11 mouse cellular contexts compared by ENCODE assay signal in the genomic region with DNA sequence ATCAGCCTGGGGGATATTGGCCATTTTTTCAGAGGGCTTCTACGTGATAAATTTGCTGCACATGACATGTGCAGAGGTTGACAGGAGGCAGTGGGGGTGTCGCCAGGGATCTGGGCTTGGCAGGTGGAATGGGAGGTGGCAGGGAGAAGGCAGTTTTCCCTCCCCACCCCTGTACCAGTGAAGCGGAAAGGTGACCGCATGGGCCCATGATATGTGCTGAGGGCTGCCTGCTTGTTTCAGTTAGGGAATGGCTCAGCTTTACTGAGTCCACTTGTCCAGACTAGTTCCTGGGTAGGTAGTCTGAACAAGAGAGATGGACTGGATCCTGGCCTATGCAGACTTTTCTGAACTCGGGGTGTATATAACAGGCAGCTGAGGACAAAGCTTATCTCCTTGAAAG. TPM values are rescaled to one million over a fixed set of nuclear protein-coding genes. Genes with fewer than 3 reads are reported as not detected.
DNase-seq lines count a peak whose midpoint lies in the region; ATAC-seq and TF ChIP-seq lines count a peak whose summit lies in the region.
"Had no signal": no experiment of that assay in that cellular context is flagged by ENCODE, and none has a peak within 500 bp of the region (broad histone marks: within the 10 kb centered on the region; RNA-seq: fewer than 3 reads in every experiment).

No protein-coding gene starts in this region.

- no peaks in the 10 kb centered on the region for H3K9me3 ChIP-seq in hindbrain, postnatal 0 days (ENCODE audit: low read length)
- no peaks in the 10 kb centered on the region for H3K9me3 ChIP-seq in hindbrain, embryonic 14.5 days (ENCODE audit: control insufficient read depth, low read length)
- no peaks in the 10 kb centered on the region for H3K9me3 ChIP-seq in intestine, postnatal 0 days (ENCODE audit: control insufficient read depth)
- H3K9me3 ChIP-seq in limb, embryonic 14.5 days (ENCODE audit: control insufficient read depth, low read length): no peaks in the 10 kb centered on the region
- no peaks in the 10 kb centered on the region for H3K9me3 ChIP-seq in liver, postnatal 0 days (ENCODE audit: low read length)
- H3K9me3 ChIP-seq: liver, embryonic 13.5 days had no signal

- H3K27ac ChIP-seq in hindbrain, postnatal 0 days: 0 out of 2 replicates have a peak overlapping the region, but pooled peaks have one; percentile 26
- H3K27ac ChIP-seq in hindbrain, embryonic 14.5 days: no peak overlapping the region
- peak overlapping the region; percentile 49; the same call in 1 of the 2 replicates for H3K27ac ChIP-seq in cortical plate, adult 2 months (ENCODE audit: insufficient read depth, low read length)
- peak overlapping the region; percentile 66; the same call in 1 of the 2 replicates for H3K27ac ChIP-seq in intestine, postnatal 0 days (ENCODE audit: low read depth, low read length)
- H3K27ac ChIP-seq in limb, embryonic 14.5 days (replicated peaks; ENCODE audit: low read depth, low read length): 0 out of 2 replicates have a peak overlapping the region, but pooled peaks have one; percentile 55
- H3K27ac ChIP-seq in liver, postnatal 0 days (ENCODE audit: low read depth): no peak overlapping the region
- H3K27ac ChIP-seq: liver, embryonic 13.5 days had no signal

- no peak overlapping the region for H3K4me3 ChIP-seq in hindbrain, postnatal 0 days (ENCODE audit: low read length)
- no peak overlapping the region for H3K4me3 ChIP-seq in hindbrain, embryonic 14.5 days (replicated peaks; ENCODE audit: low read length)
- no peak overlapping the region for H3K4me3 ChIP-seq in cortical plate, adult 2 months (ENCODE audit: insufficient read depth, low read length)
- no peak overlapping the region for H3K4me3 ChIP-seq in intestine, postnatal 0 days (ENCODE audit: low read depth, low read length)
- H3K4me3 ChIP-seq in limb, embryonic 14.5 days (replicated peaks; ENCODE audit: low read length): no peak overlapping the region
- no peak overlapping the region for H3K4me3 ChIP-seq in liver, postnatal 0 days (ENCODE audit: low read depth, low read length)
- H3K4me3 ChIP-seq: liver, embryonic 13.5 days had no signal

- WGBS in hindbrain, postnatal 0 days: 77% methylated on average over 5 of the region's 5 CpGs
- 74% methylated on average over 5 of the region's 5 CpGs for WGBS in hindbrain, embryonic 14.5 days
- WGBS in intestine, postnatal 0 days: 83% methylated on average over 5 of the region's 5 CpGs
- WGBS in limb, embryonic 14.5 days: 87% methylated on average over 5 of the region's 5 CpGs
- WGBS in liver, postnatal 0 days (ENCODE audit: insufficient replicate concordance): 73% methylated on average over 5 of the region's 5 CpGs

- 0 out of 2 replicates have a peak overlapping the region, but pooled peaks have one; percentile 28 for H3K9ac ChIP-seq in hindbrain, postnatal 0 days (replicated peaks; ENCODE audit: low read length)
- H3K9ac ChIP-seq in hindbrain, embryonic 14.5 days: no peak overlapping the region
- no peak overlapping the region for H3K9ac ChIP-seq in intestine, postnatal 0 days (ENCODE audit: low read depth, low read length)
- H3K9ac ChIP-seq in limb, embryonic 14.5 days (ENCODE audit: low read depth, low read length, severe bottlenecking): no peak overlapping the region
- no peak overlapping the region for H3K9ac ChIP-seq in liver, postnatal 0 days (replicated peaks)
- H3K9ac ChIP-seq: liver, embryonic 13.5 days had no signal

- DNase-seq in hindbrain, postnatal 0 days (ENCODE audit: low spot score): no peak
- no peak for DNase-seq in hindbrain, embryonic 14.5 days (ENCODE audit: low spot score)
- DNase-seq in limb, embryonic 14.5 days (ENCODE audit: low spot score): no peak
- DNase-seq in liver, postnatal 0 days: no peak
- no peak for DNase-seq in ovary, postnatal 10 days (ENCODE audit: low spot score)
- DNase-seq: adrenal gland, postnatal 36 days; liver, embryonic 13.5 days had no signal

- TF ChIP-seq POLR2A in cortical plate, adult 2 months (IDR thresholded peaks at IDR 0.05; ENCODE audit: extremely low read depth, insufficient read depth, low read length): no peak
- no peak for TF ChIP-seq POLR2A in limb, embryonic 14.5 days (IDR thresholded peaks at IDR 0.05; ENCODE audit: borderline replicate concordance, extremely low read depth, insufficient read depth, insufficient read length)

- no peak for ATAC-seq in hindbrain, postnatal 0 days
- no peak for ATAC-seq in hindbrain, embryonic 14.5 days (ENCODE audit: low FRiP score)
- no peak; the same call in 1 of the 2 replicates for ATAC-seq in intestine, postnatal 0 days
- no peak for ATAC-seq in limb, embryonic 14.5 days (ENCODE audit: low FRiP score, low read depth)
- ATAC-seq in liver, postnatal 0 days: no peak
- ATAC-seq: midbrain, embryonic 16.5 days had no signal

- H3K4me2 ChIP-seq in hindbrain, postnatal 0 days (ENCODE audit: low read depth, low read length): no peak overlapping the region
- no peak overlapping the region for H3K4me2 ChIP-seq in hindbrain, embryonic 14.5 days (replicated peaks)
- no peak overlapping the region for H3K4me2 ChIP-seq in intestine, postnatal 0 days (replicated peaks; ENCODE audit: low read depth)
- H3K4me2 ChIP-seq in limb, embryonic 14.5 days (replicated peaks; ENCODE audit: low read depth, low read length, severe bottlenecking): no peak overlapping the region
- H3K4me2 ChIP-seq in liver, postnatal 0 days (ENCODE audit: low read depth, low read length): no peak overlapping the region
- H3K4me2 ChIP-seq: heart, embryonic 11.5 days; liver, embryonic 13.5 days had no signal

- no peak for TF ChIP-seq CTCF in hindbrain, postnatal 0 days (IDR thresholded peaks at IDR 0.05; ENCODE audit: low read depth)
- no peak for TF ChIP-seq CTCF in cortical plate, adult 2 months (IDR thresholded peaks at IDR 0.05; ENCODE audit: extremely low read depth, insufficient read depth, low read length)
- TF ChIP-seq CTCF in intestine, postnatal 0 days (IDR thresholded peaks at IDR 0.05; ENCODE audit: low read depth): no peak
- TF ChIP-seq CTCF in liver, postnatal 0 days (IDR thresholded peaks at IDR 0.05; ENCODE audit: low read depth): no peak

- H3K27me3 ChIP-seq in hindbrain, postnatal 0 days (ENCODE audit: insufficient read depth, low read length): no peaks in the 10 kb centered on the region
- H3K27me3 ChIP-seq in hindbrain, embryonic 14.5 days (ENCODE audit: control insufficient read depth, insufficient read depth, low read length): no peaks in the 10 kb centered on the region
- H3K27me3 ChIP-seq in intestine, postnatal 0 days (replicated peaks; ENCODE audit: control insufficient read depth, insufficient read depth, low read length): no peaks in the 10 kb centered on the region
- H3K27me3 ChIP-seq in limb, embryonic 14.5 days (ENCODE audit: control insufficient read depth, insufficient read depth, low read length): no peaks in the 10 kb centered on the region
- H3K27me3 ChIP-seq in liver, postnatal 0 days (ENCODE audit: insufficient read depth, low read length): no peaks in the 10 kb centered on the region
- H3K27me3 ChIP-seq: liver, embryonic 13.5 days had no signal

- peaks cover 3% of the 10 kb centered on the region; the same call in 1 of the 2 replicates for H3K36me3 ChIP-seq in hindbrain, postnatal 0 days (ENCODE audit: insufficient read depth, low read length)
- H3K36me3 ChIP-seq in hindbrain, embryonic 14.5 days (replicated peaks; ENCODE audit: control insufficient read depth, insufficient read depth): peaks cover 33% of the 10 kb centered on the region
- peaks cover 8% of the 10 kb centered on the region for H3K36me3 ChIP-seq in intestine, postnatal 0 days (ENCODE audit: control insufficient read depth, insufficient read depth)
- no peaks in the 10 kb centered on the region for H3K36me3 ChIP-seq in limb, embryonic 14.5 days (ENCODE audit: control insufficient read depth, insufficient read depth, low read length)
- no peaks in the 10 kb centered on the region; the same call in 1 of the 2 replicates for H3K36me3 ChIP-seq in liver, postnatal 0 days (replicated peaks; ENCODE audit: insufficient read depth, low read length)
- H3K36me3 ChIP-seq: liver, embryonic 13.5 days had no signal

- no peak for TF ChIP-seq EP300 in liver, postnatal 0 days (IDR thresholded peaks at IDR 0.05; ENCODE audit: low read depth)

- H3K4me1 ChIP-seq in hindbrain, postnatal 0 days (ENCODE audit: insufficient read depth, low read length): no peaks in the 10 kb centered on the region; the same call in none of the 2 replicates
- peaks cover 27% of the 10 kb centered on the region; the same call in 1 of the 2 replicates for H3K4me1 ChIP-seq in hindbrain, embryonic 14.5 days (replicated peaks; ENCODE audit: control insufficient read depth, insufficient read depth, low read length)
- peaks cover 5% of the 10 kb centered on the region for H3K4me1 ChIP-seq in cortical plate, adult 2 months (ENCODE audit: control insufficient read depth, insufficient read depth, low read length)
- H3K4me1 ChIP-seq in intestine, postnatal 0 days (replicated peaks; ENCODE audit: control insufficient read depth, insufficient read depth, low read length): peaks cover 10% of the 10 kb centered on the region; the same call in 1 of the 2 replicates
- H3K4me1 ChIP-seq in limb, embryonic 14.5 days (ENCODE audit: control insufficient read depth, insufficient read depth, low read length): peaks cover 16% of the 10 kb centered on the region
- peaks cover 22% of the 10 kb centered on the region for H3K4me1 ChIP-seq in liver, postnatal 0 days (ENCODE audit: insufficient read depth)

RNA-seq across cellular contexts. Expression of a gene that starts 19.8 kb away (rescaled TPM):
- total RNA-seq in hindbrain, postnatal 0 days (2014; rRNA removed): 31.3 and 36.2 TPM in 2 replicates
- polyA plus RNA-seq in hindbrain, postnatal 0 days (2015; fragmentation: Nextera tagmentation; extraction: Ambion mirVana): 17.2 and 17.8 TPM in 2 replicates
- 13.8 and 15.2 TPM in 2 replicates for polyA plus RNA-seq in hindbrain, embryonic 14.5 days (2014; fragmentation: Nextera tagmentation; extraction: Ambion mirVana)
- 32.0 and 34.3 TPM in 2 replicates for polyA plus RNA-seq in cortical plate, adult 2 months (2012; rRNA removed)
- polyA plus RNA-seq in intestine, postnatal 0 days (2015; fragmentation: Nextera tagmentation; extraction: Ambion mirVana): 46.4 and 59.5 TPM in 2 replicates
- 5.8 and 6.8 TPM in 2 replicates for polyA plus RNA-seq in limb, embryonic 14.5 days (2012; rRNA removed)
- 3.5 and 3.8 TPM in 2 replicates for polyA plus RNA-seq in limb, embryonic 14.5 days (2014; fragmentation: Nextera tagmentation; extraction: Ambion mirVana)
- 5.9 and 7.2 TPM in 2 replicates for polyA plus RNA-seq in liver, postnatal 0 days (2015; fragmentation: Nextera tagmentation; extraction: Ambion mirVana)

RNA-seq across cellular contexts. Expression of a gene that starts 36.6 kb away (rescaled TPM):
- 90.7 and 91.4 TPM in 2 replicates for total RNA-seq in hindbrain, postnatal 0 days (2014; rRNA removed)
- 95.9 and 109 TPM in 2 replicates for polyA plus RNA-seq in hindbrain, postnatal 0 days (2015; fragmentation: Nextera tagmentation; extraction: Ambion mirVana)
- 136 and 159 TPM in 2 replicates for polyA plus RNA-seq in hindbrain, embryonic 14.5 days (2014; fragmentation: Nextera tagmentation; extraction: Ambion mirVana)
- 259 TPM in 2 replicates for polyA plus RNA-seq in cortical plate, adult 2 months (2012; rRNA removed)
- polyA plus RNA-seq in intestine, postnatal 0 days (2015; fragmentation: Nextera tagmentation; extraction: Ambion mirVana): 160 and 161 TPM in 2 replicates
- polyA plus RNA-seq in limb, embryonic 14.5 days (2012; rRNA removed): 75.7 and 80.3 TPM in 2 replicates
- 78.6 and 80.4 TPM in 2 replicates for polyA plus RNA-seq in limb, embryonic 14.5 days (2014; fragmentation: Nextera tagmentation; extraction: Ambion mirVana)
- polyA plus RNA-seq in liver, postnatal 0 days (2015; fragmentation: Nextera tagmentation; extraction: Ambion mirVana): 30.1 and 36.7 TPM in 2 replicates

RNA-seq across cellular contexts. Expression of a gene that starts 38.0 kb away (rescaled TPM):
- total RNA-seq in hindbrain, postnatal 0 days (2014; rRNA removed): 3.3 and 3.7 TPM in 2 replicates
- 3.5 and 3.6 TPM in 2 replicates for polyA plus RNA-seq in hindbrain, postnatal 0 days (2015; fragmentation: Nextera tagmentation; extraction: Ambion mirVana)
- polyA plus RNA-seq in hindbrain, embryonic 14.5 days (2014; fragmentation: Nextera tagmentation; extraction: Ambion mirVana): 3.5 and 4.2 TPM in 2 replicates
- 2.7 and 3.2 TPM in 2 replicates for polyA plus RNA-seq in cortical plate, adult 2 months (2012; rRNA removed)
- polyA plus RNA-seq in intestine, postnatal 0 days (2015; fragmentation: Nextera tagmentation; extraction: Ambion mirVana): 2.8 and 3.2 TPM in 2 replicates
- polyA plus RNA-seq in limb, embryonic 14.5 days (2012; rRNA removed): 8.5 and 11.2 TPM in 2 replicates
- polyA plus RNA-seq in limb, embryonic 14.5 days (2014; fragmentation: Nextera tagmentation; extraction: Ambion mirVana): 5.4 and 6.0 TPM in 2 replicates
- 3.1 TPM in 2 replicates for polyA plus RNA-seq in liver, postnatal 0 days (2015; fragmentation: Nextera tagmentation; extraction: Ambion mirVana)

RNA-seq across cellular contexts. Expression of a gene that starts 41.4 kb away (rescaled TPM):
- total RNA-seq in hindbrain, postnatal 0 days (2014; rRNA removed): 3.9 and 6.6 TPM in 2 replicates
- 7.3 and 7.6 TPM in 2 replicates for polyA plus RNA-seq in hindbrain, postnatal 0 days (2015; fragmentation: Nextera tagmentation; extraction: Ambion mirVana)
- polyA plus RNA-seq in hindbrain, embryonic 14.5 days (2014; fragmentation: Nextera tagmentation; extraction: Ambion mirVana): 2.8 and 3.1 TPM in 2 replicates
- 2.8 TPM in 2 replicates for polyA plus RNA-seq in cortical plate, adult 2 months (2012; rRNA removed)
- polyA plus RNA-seq in intestine, postnatal 0 days (2015; fragmentation: Nextera tagmentation; extraction: Ambion mirVana): 6.8 and 6.9 TPM in 2 replicates
- 0.98 and 0.99 TPM in 2 replicates for polyA plus RNA-seq in limb, embryonic 14.5 days (2012; rRNA removed)
- 0.36 and 0.58 TPM in 2 replicates for polyA plus RNA-seq in limb, embryonic 14.5 days (2014; fragmentation: Nextera tagmentation; extraction: Ambion mirVana)
- polyA plus RNA-seq in liver, postnatal 0 days (2015; fragmentation: Nextera tagmentation; extraction: Ambion mirVana): 13.2 and 13.4 TPM in 2 replicates

Comparison
In these comparisons a context has a peak if more than half of its experiments do, and no peak if none do; other contexts are left out.
1. H3K27ac ChIP-seq: peak in hindbrain, postnatal 0 days (single experiment), cortical plate, adult 2 months (single experiment), intestine, postnatal 0 days (single experiment) and limb, embryonic 14.5 days (single experiment); none in hindbrain, embryonic 14.5 days (single experiment) and liver, postnatal 0 days (single experiment).